Mouse (Mus musculus): ENCODE measurements around the gene Adgrl2. TPM values are rescaled to one million over a fixed set of nuclear protein-coding genes. Genes with fewer than 3 reads are reported as not detected.

The Adgrl2 gene
- polyA plus RNA-seq, 1 experiment = 16.2 TPM

GRCm38 (mm10) chr3:148998661-148999060 lies 8.3 kb upstream of the Adgrl2 start:
- Histone ChIP-seq H3K27me3 (ENCODE audit: control insufficient read depth, insufficient read depth, low read length) (no peaks in the 10 kb centered on the region), H3K4me3 (ENCODE audit: low read depth, low read length) (no peak overlapping the region), H3K36me3 (ENCODE audit: control insufficient read depth, insufficient read depth, low read length) (no peaks in the 10 kb centered on the region), H3K4me1 (ENCODE audit: control insufficient read depth, insufficient read depth, insufficient read length, low read length) (no peaks in the 10 kb centered on the region), H3K27ac (ENCODE audit: insufficient read depth, low read depth, low read length) (no peak overlapping the region)
- WGBS = 52% methylated on average over 10 of the region's 10 CpGs
- TF ChIP-seq POLR2A (IDR thresholded peaks at IDR 0.05; ENCODE audit: low read depth, low read length) = no peak
- no peak for TF ChIP-seq CTCF (IDR thresholded peaks at IDR 0.05; ENCODE audit: extremely low read depth, insufficient read length, insufficient replicate concordance, low read depth, low read length)

- no peak for TF ChIP-seq POLR2A (IDR thresholded peaks at IDR 0.05; ENCODE audit: low read depth, low read length)
- TF ChIP-seq CTCF (IDR thresholded peaks at IDR 0.05; ENCODE audit: extremely low read depth, insufficient read length, insufficient replicate concordance, low read depth, low read length) = no peak
- Histone ChIP-seq H3K27me3 (ENCODE audit: control insufficient read depth, insufficient read depth, low read length) (no peaks in the 10 kb centered on the region), H3K4me1 (ENCODE audit: control insufficient read depth, insufficient read depth, insufficient read length, low read length) (no peaks in the 10 kb centered on the region), H3K4me3 (ENCODE audit: low read depth, low read length) (no peak overlapping the region), H3K27ac (ENCODE audit: insufficient read depth, low read depth, low read length) (no peak overlapping the region), H3K36me3 (ENCODE audit: control insufficient read depth, insufficient read depth, low read length) (no peaks in the 10 kb centered on the region)
- 31% methylated on average over 8 of the region's 8 CpGs for WGBS
Observed at GRCm38 (mm10) chr3:148991056-148991455, 701 bp upstream of the Adgrl2 start.

GRCm38 (mm10) chr3:148989818-148990530 lies 381 bp downstream of the Adgrl2 start:
- Histone ChIP-seq H3K36me3 (ENCODE audit: control insufficient read depth, insufficient read depth, low read length) (no peaks in the 10 kb centered on the region), H3K27me3 (ENCODE audit: control insufficient read depth, insufficient read depth, low read length) (no peaks in the 10 kb centered on the region), H3K4me1 (ENCODE audit: control insufficient read depth, insufficient read depth, insufficient read length, low read length) (no peaks in the 10 kb centered on the region), H3K27ac (ENCODE audit: insufficient read depth, low read depth, low read length) (peak overlapping the region; percentile 81), H3K4me3 (ENCODE audit: low read depth, low read length) (peak overlapping the region; percentile 88)
- TF ChIP-seq CTCF (IDR thresholded peaks at IDR 0.05; ENCODE audit: extremely low read depth, insufficient read length, insufficient replicate concordance, low read depth, low read length) (no peak), POLR2A (IDR thresholded peaks at IDR 0.05; ENCODE audit: low read depth, low read length) (no peak)
- under 1% methylated on average over 68 of the region's 68 CpGs for WGBS

GRCm38 (mm10) chr3:148988996-148989817 lies 1.1 kb downstream of the Adgrl2 start:
- H3K27me3 ChIP-seq (ENCODE audit: control insufficient read depth, insufficient read depth, low read length) = no peaks in the 10 kb centered on the region
- H3K4me3 ChIP-seq (ENCODE audit: low read depth, low read length) = peak overlapping the region; percentile 88
- H3K4me1 ChIP-seq (ENCODE audit: control insufficient read depth, insufficient read depth, insufficient read length, low read length) = peaks cover 3% of the 10 kb centered on the region; the same call in 1 of the 2 replicates
- no peaks in the 10 kb centered on the region for H3K36me3 ChIP-seq (ENCODE audit: control insufficient read depth, insufficient read depth, low read length)
- WGBS = 1% methylated on average over 74 of the region's 75 CpGs
- H3K27ac ChIP-seq (ENCODE audit: insufficient read depth, low read depth, low read length) = peak overlapping the region; percentile 81
- peak; percentile 65 for TF ChIP-seq POLR2A (IDR thresholded peaks at IDR 0.05; ENCODE audit: low read depth, low read length)
- TF ChIP-seq CTCF (IDR thresholded peaks at IDR 0.05; ENCODE audit: extremely low read depth, insufficient read length, insufficient replicate concordance, low read depth, low read length) = no peak

DNA sequence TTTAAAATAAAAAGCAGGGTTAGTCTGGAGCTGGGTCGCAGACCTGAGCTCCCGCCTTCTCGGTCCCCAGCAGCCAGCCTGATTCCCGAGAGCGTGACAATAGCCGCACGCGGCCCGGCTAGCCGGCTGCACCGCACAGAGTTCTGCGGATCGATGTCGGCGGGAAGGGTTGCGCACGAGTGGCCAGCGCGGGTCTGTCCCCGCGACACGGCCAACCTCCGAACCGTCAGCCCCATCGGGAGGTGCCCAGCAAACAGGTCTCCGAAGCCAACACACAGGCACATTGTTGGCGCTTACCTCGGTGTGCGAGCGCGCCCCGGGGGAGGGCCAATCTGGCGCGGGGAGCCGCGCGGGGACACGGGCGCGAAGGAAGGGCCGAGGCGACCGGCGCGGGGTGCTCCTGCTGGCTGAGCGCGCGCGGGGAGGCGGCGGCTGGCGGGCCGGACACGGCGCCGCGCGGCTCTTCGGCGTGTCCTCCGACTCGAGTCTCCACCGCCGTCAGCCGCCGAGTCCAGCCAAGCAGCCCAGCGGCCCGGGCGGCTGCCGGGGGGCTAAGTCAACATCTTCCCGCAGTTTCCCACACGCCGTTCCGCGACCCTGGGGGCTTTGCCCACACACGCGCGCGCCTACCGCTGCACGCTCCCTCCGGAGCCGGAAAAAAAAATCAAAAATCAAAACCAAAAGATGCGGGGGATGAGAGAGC lies 1.9 kb downstream of the Adgrl2 start:
- H3K27me3 ChIP-seq (ENCODE audit: control insufficient read depth, insufficient read depth, low read length) = no peaks in the 10 kb centered on the region
- H3K4me1 ChIP-seq (ENCODE audit: control insufficient read depth, insufficient read depth, insufficient read length, low read length) = peaks cover 4% of the 10 kb centered on the region; the same call in 1 of the 2 replicates
- H3K27ac ChIP-seq (ENCODE audit: insufficient read depth, low read depth, low read length) = peak overlapping the region; percentile 81; the same call in 1 of the 2 replicates
- under 1% methylated on average over 84 of the region's 84 CpGs for WGBS
- TF ChIP-seq POLR2A (IDR thresholded peaks at IDR 0.05; ENCODE audit: low read depth, low read length) = no peak
- no peak for TF ChIP-seq CTCF (IDR thresholded peaks at IDR 0.05; ENCODE audit: extremely low read depth, insufficient read length, insufficient replicate concordance, low read depth, low read length)
- H3K4me3 ChIP-seq (ENCODE audit: low read depth, low read length) = peak overlapping the region; percentile 88
- H3K36me3 ChIP-seq (ENCODE audit: control insufficient read depth, insufficient read depth, low read length) = no peaks in the 10 kb centered on the region

DNA sequence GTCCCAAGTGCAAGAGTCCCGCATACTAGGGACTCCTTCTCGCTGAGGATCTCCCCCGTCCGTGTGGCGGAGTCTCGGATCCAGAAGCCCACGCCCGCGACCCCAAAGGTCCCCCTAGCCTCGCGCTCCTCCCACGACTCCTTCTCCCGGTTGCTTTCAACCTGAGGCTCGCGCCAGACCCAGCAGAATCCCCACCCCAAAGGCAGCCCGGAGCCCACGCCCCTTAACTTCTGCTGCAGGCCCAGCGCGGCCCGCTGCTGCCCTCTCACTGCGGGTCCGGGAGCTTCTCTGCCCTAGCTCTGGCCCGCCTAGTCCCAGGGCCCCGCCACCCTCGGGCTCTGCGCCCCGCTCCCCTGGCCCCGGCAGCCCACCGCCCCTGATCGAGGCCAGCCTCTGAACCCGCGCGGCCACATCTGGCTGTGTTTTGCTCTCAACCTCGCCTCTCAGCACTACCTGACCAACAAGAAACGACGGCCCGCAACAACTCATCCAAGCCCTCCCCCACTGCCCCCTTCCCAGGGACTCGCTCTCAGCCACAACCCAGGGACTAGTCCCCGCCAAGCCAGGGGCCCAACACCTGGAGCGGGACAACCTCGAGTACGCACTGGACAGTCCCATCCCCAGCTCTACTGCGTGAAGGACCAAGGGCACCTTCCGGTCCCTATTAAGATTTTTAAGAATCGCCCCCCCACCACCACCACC lies 2.6 kb downstream of the Adgrl2 start:
- no peaks in the 10 kb centered on the region for H3K36me3 ChIP-seq (ENCODE audit: control insufficient read depth, insufficient read depth, low read length)
- H3K27ac ChIP-seq (ENCODE audit: insufficient read depth, low read depth, low read length) = 0 out of 2 replicates have a peak overlapping the region, but pooled peaks have one; percentile 35
- peak overlapping the region; percentile 88 for H3K4me3 ChIP-seq (ENCODE audit: low read depth, low read length)
- 1% methylated on average over 45 of the region's 45 CpGs for WGBS
- no peaks in the 10 kb centered on the region for H3K27me3 ChIP-seq (ENCODE audit: control insufficient read depth, insufficient read depth, low read length)
- H3K4me1 ChIP-seq (ENCODE audit: control insufficient read depth, insufficient read depth, insufficient read length, low read length) = peaks cover 4% of the 10 kb centered on the region; the same call in 1 of the 2 replicates
- peak; percentile 53; the same call in 1 of the 2 replicates for TF ChIP-seq CTCF (IDR thresholded peaks at IDR 0.05; ENCODE audit: extremely low read depth, insufficient read length, insufficient replicate concordance, low read depth, low read length)
- TF ChIP-seq POLR2A (IDR thresholded peaks at IDR 0.05; ENCODE audit: low read depth, low read length) = no peak
